Mouse (Mus musculus): ENCODE data around the gene Rint1.

Gene Rint1

DNA sequence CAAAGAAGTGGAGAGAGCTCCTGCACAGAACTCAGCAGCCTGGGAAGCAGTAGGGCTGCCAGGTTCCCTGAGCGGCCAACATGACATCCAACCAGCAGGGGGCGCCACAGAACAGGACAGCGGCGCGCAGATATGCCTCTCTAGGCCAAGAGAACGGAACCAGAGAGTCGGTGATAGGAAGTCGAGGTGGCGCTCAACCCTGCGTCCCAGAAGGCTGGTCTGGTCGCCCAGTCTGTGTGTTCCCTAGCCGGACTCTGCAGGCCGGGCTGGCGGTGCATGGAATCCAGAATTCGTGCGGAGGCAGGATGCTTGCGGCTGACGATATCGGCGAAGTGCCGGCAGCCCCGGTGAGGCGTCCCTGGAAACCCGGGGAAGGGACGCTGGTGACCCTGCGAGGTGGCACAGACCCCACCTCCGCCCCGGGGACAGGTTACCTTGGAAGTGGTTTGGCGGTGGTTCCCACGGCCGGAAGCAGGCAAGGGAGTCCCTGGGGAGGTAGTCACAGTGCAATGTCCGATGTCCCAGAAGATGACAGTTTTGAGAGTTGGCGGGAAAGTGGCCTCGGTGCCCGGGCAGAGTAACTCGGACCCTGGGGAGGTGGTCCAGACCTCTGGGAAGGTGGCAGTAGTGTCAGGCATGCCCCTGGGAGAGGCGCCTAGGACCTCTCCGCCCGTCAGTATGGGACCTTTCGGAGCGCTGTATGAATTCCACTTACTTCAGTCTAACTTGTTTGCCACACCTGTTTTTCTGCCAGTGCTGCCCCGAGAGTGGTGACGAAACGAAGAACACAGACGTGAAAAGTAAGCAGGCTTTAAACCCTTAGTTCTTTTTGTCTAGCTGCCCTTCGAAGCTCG, at the start of gene Rint1:
TSS of gene Rint1 (plus strand) at position 176 of the 854 bp plus-strand sequence.
- peak; percentile 92 for DNase-seq

DNA sequence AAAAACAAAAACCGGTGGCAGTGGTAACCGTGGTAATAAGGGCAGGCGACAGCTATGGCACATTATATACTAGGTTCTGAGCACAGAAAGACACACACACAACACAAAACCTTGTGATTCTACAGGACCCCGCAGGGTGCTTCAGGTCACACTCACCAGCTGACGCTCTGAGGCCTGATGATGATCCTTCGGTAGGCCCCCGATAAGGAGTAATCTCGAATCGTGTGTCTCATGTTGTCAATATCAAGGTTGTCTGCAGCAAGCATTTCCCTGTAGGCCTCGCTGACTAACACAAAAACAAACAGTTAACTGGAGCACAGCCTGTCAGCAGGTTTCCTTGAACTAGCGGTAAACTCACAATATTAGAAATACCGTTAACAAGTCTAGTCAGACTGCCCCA, 44.2 kb upstream of the Rint1 start:
- no peak for DNase-seq

DNA sequence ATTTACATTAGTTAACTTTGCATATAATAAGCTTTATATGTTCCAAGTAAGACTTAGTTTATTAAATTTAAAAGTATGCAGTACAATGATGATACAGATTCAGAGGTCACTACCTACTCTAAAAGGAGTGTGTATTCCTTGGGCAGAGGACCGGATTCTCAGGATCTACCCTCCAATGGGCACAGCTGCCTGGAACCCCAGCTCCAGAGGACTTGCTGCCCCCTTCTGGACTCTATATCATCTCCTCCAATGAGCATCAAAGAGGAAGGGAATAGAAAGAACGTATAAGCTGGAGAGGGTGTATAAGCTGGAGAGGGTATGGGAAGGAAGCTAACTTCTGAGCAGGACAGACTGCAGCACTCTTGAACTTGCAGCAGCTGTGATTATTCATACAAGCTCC, 37.6 kb upstream of the Rint1 start:
- DNase-seq = no peak

DNA sequence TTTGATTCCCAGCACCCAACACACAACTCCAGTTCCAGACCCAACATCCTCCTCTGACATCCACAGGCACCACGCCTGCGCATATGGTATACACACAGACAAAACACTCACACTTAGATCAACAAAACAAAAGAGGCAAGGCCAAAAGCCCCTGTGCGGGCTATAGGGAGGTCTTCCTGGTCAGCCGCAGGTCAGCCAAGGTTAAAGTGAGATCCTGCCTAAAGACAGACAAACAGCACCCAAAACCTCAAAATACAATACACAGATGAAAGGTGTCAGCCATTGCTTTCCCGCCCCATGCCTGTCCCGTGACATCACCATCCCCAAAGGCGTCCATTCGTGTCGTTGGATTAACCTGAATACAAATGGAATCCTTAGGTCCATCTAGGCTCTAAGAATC, 31.9 kb upstream of the Rint1 start:
- DNase-seq = no peak

DNA sequence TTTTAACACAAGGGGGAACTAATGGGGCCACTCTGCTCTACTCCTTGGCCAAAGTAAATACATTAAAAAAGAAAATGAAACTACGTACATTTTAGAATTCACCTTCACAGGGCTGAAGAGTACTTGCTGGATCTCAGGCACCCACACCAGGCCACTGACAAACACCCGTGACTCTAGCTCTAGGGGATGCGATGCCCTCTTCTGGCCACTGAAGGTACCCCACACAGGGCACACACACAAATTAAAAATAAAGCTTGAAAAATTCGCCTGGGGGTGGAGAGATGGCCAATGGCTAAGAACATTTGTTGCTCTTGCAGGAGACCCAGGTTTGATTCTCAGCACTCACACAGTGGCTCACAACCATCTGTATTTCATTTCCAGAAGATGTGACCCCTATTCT, 31.1 kb upstream of the Rint1 start:
- no peak for DNase-seq

DNA sequence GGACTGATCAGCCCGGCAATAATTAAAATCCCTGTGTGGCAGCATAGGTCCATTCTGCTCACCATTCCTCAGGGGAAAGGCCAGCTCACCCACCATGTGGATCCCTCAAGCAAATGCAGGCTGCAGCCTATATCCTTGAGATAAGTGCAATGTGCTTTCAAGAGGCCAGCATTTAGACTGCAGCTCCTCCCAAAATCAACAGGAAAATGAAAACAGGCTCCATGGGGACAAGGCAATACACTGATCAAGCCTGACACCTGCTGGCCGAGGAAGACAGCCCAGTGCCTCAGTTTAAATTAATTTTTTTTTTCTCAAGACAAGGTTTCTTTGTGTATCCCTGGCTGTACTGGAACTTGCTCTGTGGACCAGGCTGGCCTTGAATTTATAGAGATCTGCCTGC, 28.9 kb upstream of the Rint1 start:
- peak; percentile 11 for DNase-seq

DNA sequence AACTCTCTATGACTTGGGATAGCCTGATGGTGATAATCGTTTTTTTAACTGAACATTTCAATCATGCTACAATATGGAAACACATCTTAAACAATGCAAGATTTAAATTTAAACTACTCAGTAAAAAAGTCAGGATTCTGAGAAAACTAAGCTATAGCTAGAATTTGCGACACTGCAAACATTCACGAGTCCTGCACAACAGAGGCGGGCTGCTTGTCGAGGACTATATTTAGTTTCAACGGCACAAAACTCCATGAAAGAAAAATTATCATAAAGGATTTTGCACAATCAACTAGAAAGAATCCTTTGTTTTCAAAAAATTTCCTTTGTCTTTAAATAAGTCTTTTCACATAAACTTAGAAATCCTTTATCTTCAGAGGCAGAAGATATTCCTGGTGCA, 25.0 kb upstream of the Rint1 start:
- DNase-seq = no peak

DNA sequence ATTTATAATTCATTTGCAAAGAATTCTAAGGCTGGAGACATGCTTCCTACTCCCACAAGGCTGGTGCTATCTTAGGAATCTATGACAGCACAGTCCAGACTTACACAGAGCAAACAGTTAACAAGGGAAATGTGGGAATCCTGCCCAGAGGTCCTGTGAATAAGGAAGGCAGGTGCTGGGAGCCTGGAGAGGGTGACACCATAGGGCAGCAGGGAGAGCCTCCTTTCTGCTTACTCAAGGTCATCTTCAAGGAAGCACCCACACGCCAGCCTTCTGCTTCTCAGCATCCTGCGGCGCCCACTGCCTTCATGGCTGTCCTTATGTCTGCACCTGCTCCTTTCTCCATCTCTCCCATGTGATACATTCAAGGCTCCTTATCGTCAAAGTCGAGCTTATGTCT, 23.0 kb upstream of the Rint1 start:
- DNase-seq = peak; percentile 32

DNA sequence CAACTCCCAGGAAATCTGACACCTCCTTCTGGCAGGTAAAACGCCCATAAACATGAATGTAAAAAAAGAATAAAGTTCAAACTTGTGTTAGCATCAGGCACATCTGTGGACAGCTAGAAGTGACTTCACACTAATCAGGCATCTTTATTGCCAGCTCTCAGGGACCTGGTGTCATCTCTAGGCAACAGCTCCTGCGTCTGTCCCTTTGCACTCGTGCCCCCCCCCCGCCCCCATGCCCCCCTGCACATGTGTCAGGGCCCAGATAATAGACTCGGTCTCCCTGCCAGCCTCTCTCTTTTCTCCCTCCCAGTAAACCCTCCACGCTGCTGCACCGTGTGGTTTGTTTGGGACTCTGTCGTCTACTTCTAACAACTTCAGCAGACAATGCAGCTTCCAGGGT, 16.4 kb upstream of the Rint1 start:
- no peak for DNase-seq

DNA sequence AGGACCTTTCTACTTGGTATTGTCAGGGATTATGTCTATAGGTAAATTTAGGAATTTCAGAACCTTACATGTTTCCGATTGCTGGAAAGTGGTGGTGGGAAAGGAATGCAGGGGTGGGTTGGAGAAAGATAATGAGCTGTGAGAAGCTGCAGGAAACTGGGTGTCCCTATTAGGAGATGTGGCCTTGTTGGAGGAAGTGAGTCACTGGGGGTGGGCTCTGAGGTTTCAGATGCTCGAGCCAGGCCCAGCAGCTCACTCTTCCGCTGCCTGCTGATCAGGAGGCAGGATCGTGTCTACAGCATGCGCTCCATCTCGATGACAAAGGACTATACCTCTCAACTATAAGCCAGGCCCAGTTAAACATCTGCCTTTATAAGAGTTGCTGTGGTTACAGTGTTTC, 13.3 kb upstream of the Rint1 start:
- DNase-seq = no peak

DNA sequence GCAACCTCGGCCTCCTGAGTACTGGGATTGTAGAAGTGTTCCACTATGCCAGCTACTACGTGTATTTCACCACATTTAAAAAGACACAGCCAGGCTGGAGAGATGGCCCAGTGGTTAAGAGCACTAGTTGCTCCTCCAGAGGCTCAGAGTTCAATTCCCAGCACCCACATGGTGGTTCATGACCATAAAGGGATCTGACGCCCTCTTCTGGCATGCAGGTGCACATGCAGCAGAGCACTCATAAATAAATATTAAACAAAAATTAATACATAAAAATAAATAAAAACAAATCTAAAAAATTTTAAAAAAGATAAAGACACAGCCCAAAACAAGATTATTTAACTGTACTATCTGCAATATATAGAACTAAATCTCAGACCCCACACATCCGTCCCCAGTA, 7.0 kb upstream of the Rint1 start:
- no peak for DNase-seq

DNA sequence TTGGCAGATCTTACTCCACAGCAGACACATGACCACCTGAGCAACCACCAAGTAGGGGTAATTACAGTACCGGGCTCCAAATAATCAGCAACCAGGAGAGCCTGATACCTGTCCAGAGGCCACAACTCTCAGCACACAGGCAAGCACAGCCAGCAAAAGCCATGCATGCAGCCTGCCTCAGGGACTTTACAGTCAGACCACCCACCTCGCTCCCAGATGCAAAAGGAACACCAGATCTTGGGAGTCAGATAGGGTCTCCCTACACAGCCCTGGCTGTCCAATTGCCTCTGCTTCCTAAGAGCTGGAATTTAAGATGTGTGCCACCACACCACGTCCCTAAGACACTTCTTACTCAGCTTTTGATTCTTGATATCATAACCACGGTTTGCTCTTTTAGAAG, 6.3 kb upstream of the Rint1 start:
- DNase-seq = no peak

DNA sequence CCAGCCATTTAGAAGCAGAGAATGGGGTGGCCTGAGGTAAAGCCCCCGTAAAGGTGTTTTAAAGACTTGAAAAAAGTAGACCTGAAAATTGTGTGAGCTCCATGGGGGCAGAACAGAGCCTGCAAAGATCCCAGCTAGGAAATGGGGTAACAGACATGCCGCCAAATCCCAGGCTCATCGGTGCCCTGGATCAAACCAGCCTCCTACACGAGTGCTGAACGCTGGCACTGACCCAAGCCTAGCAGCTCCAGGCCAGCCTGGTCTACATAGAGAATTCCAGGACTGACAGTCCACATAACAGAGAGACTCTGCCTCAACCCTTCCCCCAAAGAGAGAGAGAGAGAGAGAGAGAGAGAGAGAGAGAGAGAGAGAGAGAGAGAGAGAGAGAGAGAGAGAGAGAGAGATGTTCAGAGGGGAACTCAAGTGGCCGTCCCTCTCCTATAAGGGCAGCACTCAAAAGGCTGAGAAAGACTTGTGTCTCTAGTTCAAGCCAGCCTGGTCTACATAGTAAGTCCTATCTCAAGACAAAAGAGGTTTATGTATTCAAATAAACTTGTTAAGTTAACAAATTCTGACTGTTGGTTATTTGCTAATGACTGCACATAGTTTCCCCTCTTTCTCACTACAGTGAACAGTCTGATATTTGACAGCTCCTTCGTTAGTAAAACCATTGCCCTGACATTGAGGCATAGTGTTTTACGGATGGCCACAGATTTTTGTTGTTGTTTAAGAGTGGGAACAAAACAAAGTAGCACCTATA, 5.3 kb upstream of the Rint1 start:
- DNase-seq = no peak

DNA sequence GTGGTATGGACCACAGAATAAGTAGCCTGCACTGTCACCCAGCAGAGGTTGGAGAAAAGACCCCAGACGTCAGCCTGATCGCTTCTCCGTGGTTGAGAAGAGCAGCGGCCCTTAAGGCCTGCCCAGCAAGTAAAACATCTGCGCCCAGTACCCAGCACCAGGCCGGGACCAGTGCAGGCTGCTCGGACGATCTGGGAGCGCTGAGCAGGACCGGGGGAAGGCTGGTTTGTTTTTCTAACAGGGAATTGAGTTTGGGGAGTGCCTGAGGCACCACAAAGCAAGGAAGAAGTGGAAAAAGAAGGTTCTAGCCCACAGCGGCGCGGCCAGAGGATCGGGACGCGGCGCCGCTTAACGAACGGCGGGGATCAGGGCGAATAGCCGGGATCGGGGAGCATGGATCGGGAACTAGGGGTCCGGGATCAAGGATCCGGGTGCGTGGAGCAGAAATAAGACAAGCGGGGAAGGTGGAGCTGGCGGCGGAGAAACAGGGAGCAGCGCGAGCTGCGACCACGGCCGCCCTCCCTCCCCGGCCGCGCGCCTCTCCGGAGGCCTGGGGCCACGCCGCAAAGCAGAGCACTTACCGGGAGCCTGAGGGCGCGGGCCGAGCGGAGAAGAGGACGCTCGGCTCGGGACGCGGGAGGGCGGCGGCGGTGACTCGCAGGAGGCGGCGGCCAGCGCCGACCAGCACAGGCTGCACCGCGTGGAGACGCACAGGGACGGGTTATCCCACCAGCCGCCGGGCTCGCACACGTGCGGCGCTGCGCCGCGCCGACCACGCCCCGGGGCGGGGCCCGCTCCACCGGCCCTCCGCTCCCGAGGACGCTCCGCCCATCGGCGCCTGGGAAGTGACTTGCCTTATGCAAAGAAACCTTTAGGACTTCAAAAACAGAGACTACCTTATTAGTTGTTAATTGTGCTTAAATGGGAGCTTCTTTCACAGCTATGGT, 4.3 kb upstream of the Rint1 start, which contains the start of gene Pus7:
TSS of gene Pus7 (minus strand) at position 781 of the 947 bp plus-strand sequence.
- DNase-seq = peak; percentile 82

DNA sequence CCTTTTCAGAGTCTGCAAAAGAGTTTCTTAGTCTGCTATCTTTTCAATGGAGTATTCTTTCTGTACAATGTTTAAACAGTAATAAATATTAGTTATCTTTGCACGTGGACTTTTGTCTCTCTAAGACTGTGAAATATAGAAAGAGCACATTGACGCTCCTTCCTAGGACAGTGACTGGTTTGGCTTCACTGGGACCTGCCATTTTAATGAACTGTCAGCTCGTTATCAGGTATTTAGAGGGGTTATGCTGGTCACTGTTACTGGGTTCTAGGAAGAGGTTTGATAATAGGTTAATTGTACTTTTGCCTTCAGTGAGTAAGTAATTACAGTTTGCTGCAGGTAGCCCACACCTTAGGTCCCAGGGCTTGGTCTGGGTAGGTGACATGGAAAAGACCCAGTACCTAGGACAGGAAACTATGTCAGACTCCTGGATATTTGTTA, 899 bp downstream of the Rint1 start:
- DNase-seq = no peak

DNA sequence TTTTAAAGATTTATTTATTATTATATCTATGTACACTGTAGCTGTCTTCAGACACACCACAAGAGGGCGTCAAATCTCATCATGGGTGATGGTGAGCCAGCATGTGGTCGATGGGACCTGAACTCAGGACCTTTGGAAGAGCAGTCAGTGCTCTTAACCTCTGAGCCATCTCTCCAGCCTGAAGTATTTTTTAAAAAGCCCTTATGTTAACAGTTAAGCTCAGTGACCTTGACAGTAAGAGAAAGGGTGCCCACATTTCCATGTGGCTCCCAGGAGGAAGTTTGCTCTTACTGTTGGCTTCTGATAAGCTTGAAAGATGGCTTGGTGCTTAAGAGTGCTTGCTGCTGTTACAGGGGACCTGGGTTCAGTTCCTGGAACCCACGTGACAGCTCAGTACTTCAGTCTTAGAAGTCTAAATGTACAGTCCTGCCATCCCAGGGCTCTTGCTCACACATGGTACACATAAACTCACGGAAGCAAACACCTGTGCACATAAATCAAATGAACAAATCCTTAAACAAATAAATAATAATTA, 1.6 kb downstream of the Rint1 start:
- no peak for DNase-seq

DNA sequence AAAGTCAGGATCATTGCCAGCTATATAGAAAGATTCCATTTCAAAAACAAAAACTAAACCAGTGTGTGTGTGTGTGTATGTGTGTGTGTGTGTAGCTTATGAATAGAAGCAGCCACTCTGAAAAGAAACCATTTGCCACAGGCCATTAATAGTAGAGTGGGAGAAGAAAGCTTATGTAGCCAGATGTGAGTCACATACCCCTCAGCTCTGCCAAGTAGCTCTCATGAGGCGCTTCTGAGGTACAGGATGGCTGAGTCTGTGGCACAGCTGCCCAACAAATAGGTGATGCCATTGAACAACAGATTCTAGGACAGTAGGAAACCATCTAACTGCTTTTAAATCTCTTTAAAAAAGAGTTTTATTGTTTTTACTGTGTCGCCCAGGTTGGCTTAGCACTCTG, 5.2 kb downstream of the Rint1 start:
- DNase-seq = no peak

DNA sequence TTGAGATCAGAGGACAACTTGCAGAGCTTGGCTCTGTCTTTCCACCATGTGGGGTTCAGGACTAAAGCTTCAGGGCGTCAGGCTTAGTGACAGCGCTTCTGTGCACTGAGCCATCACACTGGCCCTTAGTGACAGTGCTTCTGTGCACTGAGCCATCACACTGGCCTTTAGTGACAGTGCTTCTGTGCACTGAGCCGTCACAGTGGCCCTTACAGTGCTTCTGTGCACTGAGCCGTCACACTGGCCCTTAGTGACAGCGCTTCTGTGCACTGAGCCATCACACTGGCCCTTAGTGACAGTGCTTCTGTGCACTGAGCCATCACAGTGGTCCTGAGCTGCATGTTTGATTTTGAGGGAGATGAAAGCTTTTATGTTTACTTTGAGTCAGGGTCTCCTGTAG, 27.3 kb downstream of the Rint1 start:
- no peak for DNase-seq

DNA sequence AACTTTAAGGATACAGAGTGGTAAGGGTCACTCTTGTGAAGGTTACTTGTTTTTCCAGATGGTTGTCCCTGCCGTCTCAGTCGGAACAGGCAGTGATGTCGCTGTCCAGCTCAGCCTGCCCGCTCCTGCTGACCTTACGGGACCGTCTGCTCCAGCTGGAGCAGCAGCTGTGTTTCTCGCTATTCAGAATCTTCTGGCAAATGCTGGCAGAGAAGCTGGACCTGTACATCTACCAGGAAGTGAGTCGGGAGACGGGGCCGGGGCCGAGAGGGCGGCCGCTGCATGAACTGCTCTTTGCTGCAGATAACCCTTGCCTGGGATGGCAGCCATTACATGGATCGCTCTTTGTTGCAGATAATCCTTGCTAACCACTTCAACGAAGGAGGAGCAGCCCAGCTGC, 29.2 kb downstream of the Rint1 start:
- DNase-seq = peak; percentile 52

DNA sequence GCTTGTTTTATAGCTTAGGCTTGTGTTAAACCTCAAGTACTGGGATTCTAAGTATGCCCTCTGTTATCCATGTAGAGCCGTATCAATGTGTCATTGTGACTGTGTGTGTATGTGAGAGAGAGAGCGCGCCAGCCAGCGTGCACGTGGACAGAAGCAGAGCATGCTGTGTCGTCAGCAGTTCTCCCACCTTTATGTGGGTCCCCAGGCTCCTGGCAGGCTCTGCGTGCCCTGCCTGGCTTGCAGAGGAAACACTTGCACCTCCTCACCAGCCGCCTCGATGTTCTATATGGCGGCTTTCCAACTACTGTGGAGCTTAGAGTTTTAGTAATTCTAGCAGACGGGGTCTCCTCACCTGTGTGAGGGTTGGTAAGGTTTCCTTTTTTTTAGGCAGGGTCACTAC, 34.8 kb downstream of the Rint1 start:
- no peak for DNase-seq

DNA sequence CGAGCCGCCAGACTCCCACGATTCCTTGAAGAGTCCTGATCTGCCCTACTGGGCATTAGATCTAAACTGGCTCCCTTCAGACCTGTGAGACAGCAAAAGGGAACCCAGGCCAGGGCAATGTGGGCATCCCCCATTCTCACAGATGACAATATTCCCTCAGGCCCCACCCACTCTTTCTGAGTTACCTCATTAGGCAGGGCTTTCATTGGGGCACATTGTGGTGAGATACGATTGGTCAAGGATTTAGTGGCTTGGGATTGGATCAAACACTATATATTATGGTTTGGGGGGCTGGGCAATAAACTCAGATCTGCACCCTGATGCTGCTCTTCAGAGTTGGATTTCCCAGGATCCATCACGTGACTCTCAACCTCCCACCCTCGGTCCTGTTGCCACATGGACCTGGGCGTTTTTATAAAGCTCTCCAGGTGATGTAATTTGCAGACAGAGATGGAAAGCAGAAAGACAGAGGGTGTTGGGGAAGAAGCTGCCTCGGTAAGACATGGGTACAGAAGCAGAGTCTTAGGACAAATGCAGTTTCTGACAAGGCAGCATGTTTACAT, 36.7 kb downstream of the Rint1 start:
- no peak for DNase-seq

DNA sequence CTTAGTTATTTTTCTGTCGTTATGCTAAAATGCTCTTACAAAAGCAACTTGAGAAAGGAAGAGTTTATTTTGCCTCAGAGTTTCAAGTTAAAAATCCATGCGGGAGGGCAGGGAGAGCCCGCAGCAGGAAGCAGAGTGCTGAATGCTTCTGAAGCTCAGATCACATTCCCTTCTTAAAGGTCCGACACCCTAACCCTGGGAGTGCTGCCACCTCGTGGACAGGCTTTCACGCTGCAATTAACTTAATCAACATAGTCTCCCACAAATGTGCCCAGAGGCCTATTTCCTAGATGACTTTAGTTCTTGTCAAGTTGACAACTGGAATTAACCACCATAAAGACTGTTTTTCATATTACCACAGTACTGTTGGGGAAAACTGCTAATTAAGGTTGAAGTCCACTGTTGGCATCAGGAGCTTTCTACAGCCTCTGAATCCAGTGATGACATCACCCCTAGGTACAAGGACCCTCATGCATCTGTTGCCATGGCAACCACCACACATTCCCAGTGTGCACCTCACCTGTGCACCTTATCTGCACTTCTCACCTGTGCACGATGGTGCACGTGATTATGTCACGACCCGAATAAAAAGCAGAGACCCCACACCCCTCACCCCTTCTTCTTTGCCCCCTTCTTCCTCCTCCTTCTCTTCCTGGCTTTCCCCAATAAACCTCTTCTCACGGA, 39.0 kb downstream of the Rint1 start:
- no peak for DNase-seq
